Mouse (Mus musculus) retina, adult 2 months (tissue): ENCODE measurements around the gene Stim1.
"Not testable (repeated sequence)": the region's sequence is repeated elsewhere in the genome, so short reads cannot be mapped to it uniquely, and the experiment has no call there.

Experiments used
- DNase-seq: peaks from one replicate; pipeline ENCODE4 v3.0.0-alpha.2; 2012; ENCODE audit warnings: low read depth, low spot score

Gene Stim1

DNA sequence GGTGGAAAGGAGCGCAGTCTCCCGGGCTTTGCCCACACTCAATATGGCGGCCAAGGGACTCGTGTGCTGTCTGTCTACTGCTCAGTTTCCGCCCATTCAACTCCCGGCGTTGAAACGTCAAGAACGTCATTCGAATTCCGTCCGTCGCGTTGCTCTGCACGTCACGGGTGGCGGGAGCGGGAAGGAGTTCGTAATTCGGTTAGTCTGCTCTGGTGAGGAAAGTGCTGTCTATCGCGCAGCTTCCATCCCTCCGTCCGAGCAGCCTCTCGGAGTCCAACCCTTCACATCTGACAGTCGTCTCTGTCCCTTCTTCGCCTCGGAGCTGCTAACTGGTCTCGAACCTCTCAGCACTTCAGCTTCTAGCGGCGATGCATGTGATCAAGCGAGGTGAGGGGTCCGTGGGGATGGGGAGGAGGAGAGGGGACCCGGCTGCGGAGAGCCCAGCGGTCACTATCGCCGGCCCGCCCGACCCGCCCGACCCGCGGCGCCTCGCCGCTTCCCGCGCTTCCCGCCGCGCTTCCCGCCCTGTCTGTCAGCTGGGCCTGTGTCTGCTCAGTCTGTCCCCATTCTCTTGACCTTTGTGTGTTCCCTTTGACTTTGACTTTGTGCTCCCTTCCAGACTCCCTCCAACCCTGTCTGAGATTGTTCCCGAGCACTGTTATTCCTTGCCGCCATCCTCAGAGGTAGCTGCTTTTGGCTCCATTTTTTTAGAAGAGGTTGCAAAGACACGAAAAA, 174.2 kb downstream of the Stim1 start, which contains the start of gene Rrm1:
Rrm1 (plus strand) TSS at position 39 of the 735 bp plus-strand sequence.
- DNase-seq = peak; percentile 89

- no peak for DNase-seq
Observed at GRCm38 (mm10) chr7:102442432-102442831, 174.8 kb downstream of the Stim1 start.

GRCm38 (mm10) chr7:102444301-102444700, 176.7 kb downstream of the Stim1 start:
- no peak for DNase-seq

GRCm38 (mm10) chr7:102446438-102446837, 178.8 kb downstream of the Stim1 start:
- DNase-seq = no peak

DNA sequence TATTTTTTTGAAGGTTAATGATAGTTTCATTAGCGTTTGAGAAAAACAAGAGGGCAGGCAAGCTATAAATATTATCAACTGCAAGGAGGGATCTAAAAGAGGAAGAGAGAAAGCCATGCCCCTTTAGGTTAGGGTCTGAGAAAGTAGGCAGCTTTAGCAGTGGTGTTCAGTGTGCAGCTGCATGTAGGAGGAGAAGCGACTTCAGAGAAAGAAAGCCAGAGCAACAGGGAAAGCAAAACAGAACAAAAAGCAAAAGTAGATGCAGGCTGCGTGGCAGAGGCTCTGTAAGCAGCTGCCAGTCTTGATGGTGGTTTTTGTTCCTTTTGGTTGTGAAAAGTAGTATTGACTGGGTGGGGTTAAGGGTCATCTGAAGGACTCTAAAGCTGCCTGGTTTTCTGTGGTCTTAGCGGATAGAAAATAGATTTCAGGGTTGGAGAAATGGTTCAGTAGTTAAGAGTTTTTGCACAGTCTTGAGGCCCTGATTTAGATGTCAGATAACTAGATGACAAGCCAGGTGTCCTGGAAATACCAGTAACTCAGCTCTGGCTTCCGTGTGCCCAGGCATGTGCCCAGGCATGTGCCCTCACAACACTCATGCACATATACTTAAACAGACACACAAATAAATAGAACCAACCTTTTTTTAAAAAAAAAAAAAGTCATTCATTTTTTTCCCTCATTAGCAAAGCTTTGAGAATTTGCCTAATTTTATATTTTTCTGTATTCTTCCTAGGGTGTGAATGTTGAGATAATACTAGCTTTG, 191.2 kb downstream of the Stim1 start:
- no peak for DNase-seq

GRCm38 (mm10) chr7:102467566-102467965, 200.0 kb downstream of the Stim1 start:
- DNase-seq = no peak

DNA sequence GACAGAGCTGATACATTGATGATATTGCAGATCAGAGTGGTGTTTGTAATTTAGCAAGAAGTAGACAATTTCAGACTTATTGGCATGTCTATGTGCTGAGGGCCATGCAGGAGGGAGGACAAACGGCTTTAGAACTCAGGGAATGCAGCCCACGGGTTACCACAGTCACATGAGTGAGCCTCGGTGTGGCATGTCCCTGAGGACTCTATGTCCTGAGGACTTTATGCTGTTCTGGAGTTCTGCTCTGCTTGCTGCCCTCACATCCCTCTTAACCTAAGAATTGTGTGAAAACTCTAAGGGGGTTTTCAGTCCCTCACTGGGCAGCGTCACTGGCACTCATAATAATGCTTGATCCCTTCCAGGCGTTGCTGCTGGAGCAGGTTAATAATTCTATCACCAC, 205.1 kb downstream of the Stim1 start:
- DNase-seq = no peak

DNA sequence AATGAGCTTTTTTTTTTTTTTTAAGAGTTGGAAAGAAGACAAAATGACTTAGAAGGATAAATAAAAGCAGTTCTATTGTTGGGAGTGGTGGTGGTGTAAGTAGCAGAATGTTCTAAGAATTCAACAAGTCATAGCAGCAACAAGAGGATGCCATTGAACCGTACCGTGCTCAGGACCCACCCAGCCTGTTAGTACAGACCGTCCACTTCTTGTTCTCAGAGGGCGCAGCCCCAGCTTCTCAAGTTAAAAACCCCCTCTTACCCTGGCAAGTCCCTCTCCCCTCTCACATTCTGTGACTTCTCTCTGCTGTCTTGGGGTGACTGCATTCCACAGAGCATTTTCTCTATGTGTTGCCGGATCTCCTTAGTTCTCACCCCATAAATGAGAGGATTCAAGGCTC, 209.0 kb downstream of the Stim1 start:
- DNase-seq = no peak

- no peak for DNase-seq
Observed at GRCm38 (mm10) chr7:102477377-102477776, 209.8 kb downstream of the Stim1 start.

DNA sequence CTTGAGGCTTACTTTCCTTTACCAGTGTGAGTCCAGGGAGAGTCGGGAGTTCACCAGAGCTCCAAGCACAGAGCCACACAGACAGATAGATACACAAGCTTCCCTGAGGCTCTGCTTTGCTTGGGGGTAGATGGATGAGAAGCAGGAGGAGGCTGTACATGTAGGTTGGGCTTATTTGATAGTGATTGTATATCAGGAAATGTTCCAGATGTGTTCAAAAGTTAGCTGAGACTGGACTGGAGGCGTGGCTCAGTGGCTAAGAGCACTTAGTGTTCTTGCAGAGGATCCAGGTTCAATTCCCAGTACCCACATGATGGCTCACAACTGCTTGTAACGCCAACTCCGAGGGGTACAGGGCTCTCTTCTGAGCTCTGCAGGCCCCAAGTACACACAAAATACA, 210.8 kb downstream of the Stim1 start:
- DNase-seq = no peak

- DNase-seq = no peak
Observed at GRCm38 (mm10) chr7:102478926-102479325, 211.3 kb downstream of the Stim1 start.

- no peak for DNase-seq
Observed at GRCm38 (mm10) chr7:102479368-102480078, 211.9 kb downstream of the Stim1 start.

- DNase-seq = no peak
Observed at GRCm38 (mm10) chr7:102480821-102481220, 213.2 kb downstream of the Stim1 start.

- no peak for DNase-seq
Observed at GRCm38 (mm10) chr7:102481579-102481978, 214.0 kb downstream of the Stim1 start, which contains the start of gene Olfr543. Gene Olfr543, minus strand, starts transcription at chr7:102481679.

DNA sequence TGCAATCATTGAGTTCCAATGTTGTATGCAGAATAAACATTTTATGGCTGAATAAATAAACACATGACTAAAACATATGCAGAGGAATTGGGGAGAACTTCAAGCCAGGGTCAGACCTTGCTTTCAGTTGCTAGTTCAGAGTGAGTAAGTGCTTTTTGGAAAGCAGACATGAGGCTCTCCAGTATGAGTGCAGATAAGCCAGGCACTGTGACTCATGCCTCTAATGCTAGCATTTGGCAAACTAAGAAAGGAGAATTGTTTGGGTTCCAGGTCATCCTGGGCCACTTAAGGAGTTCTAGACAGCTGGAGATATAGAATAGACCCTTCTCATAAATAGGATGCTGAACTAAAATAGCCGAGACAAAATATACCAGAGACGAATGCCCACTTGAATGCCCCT, 216.1 kb downstream of the Stim1 start:
- DNase-seq = no peak

GRCm38 (mm10) chr7:102484766-102485165, 217.2 kb downstream of the Stim1 start:
- not testable (repeated sequence) for DNase-seq

DNA sequence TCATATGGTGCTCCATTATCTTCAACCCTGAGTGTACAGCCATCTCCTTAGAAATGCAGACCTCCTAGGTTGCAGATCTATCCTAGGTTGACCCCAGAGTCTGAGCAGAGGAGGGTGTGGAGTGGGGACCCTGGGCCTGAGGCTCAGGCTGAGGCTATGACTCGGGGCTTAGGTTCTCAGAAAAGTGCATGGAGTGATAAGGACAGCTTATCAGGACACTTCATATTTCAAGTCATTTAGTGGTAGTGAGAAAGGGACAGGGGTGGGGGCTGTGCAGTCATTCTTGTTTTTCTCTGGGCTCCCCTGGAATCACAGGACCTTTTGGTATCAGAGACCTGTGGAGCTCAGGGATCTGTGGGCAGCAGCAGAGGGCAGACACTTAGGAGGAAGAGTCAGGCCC, 218.5 kb downstream of the Stim1 start:
- DNase-seq = no peak
